10 mouse cellular contexts compared by ENCODE assay signal in the genomic region with DNA sequence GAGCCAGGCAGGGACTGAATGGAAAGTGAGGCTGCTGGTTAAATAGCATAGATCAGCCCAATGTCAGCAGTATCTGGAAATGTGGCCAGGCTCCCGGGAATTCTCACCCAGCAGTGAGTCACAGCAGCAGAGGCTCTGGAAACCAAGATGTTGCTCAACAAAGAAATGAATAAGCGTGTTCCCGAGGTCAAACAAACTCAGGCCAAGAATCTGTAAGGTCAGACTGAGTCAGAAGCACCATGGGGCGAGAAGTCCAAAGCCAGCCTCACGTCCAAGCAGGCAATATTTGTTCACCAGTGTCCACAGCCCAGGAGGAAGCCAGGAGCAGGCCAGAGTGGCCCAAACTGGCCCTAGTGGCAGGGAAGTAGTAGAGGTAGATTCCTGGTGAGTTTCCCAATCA.
DNase-seq lines count a peak whose midpoint lies in the region; ATAC-seq and TF ChIP-seq lines count a peak whose summit lies in the region.
"Had no signal": no experiment of that assay in that cellular context is flagged by ENCODE, and none has a peak within 500 bp of the region (broad histone marks: within the 10 kb centered on the region; RNA-seq: fewer than 3 reads in every experiment).

No protein-coding gene starts in this region.

- 62% methylated on average over 5 of the region's 5 CpGs for WGBS in heart, adult 2 months
- WGBS in hindbrain, embryonic 12.5 days: 62% methylated on average over 5 of the region's 5 CpGs

- no peaks in the 10 kb centered on the region for H3K27me3 ChIP-seq in heart, adult 2 months (ENCODE audit: control insufficient read depth, insufficient read depth, low read length)
- no peaks in the 10 kb centered on the region for H3K27me3 ChIP-seq in C2C12 (ENCODE audit: control insufficient read depth, insufficient read depth, insufficient read length)
- no peaks in the 10 kb centered on the region for H3K27me3 ChIP-seq in hindbrain, embryonic 12.5 days
- H3K27me3 ChIP-seq: midbrain, embryonic 12.5 days had no signal

- TF ChIP-seq CTCF in heart, adult 2 months (IDR thresholded peaks at IDR 0.05): no peak
- TF ChIP-seq CTCF in C2C12 (IDR thresholded peaks at IDR 0.05; ENCODE audit: control insufficient read depth, insufficient read depth, insufficient read length): no peak

- no peaks in the 10 kb centered on the region for H3K36me3 ChIP-seq in heart, adult 2 months (ENCODE audit: control insufficient read depth, insufficient read depth, low read length)
- no peaks in the 10 kb centered on the region for H3K36me3 ChIP-seq in C2C12 (ENCODE audit: control insufficient read depth, insufficient read depth)
- H3K36me3 ChIP-seq in hindbrain, embryonic 12.5 days: no peaks in the 10 kb centered on the region
- H3K36me3 ChIP-seq: midbrain, embryonic 12.5 days had no signal

- peak; percentile 40 to 69 for DNase-seq in heart, adult 2 months
- no peak for DNase-seq in heart, postnatal 4 days
- peak; percentile 37 to 58 for DNase-seq in lung, adult 18-20 months
- no peak for DNase-seq in natural killer cell, adult 2 months (ENCODE audit: low spot score in 2 of 2)
- no peak for DNase-seq in frontal cortex, adult 2 months (ENCODE audit: extremely low spot score in 1 of 2, low spot score in 1 of 2)
- DNase-seq: left cerebral cortex, postnatal 4 days had no signal

- no peak overlapping the region for H3K27ac ChIP-seq in heart, adult 2 months
- H3K27ac ChIP-seq in brown adipose tissue, adult 24 weeks (replicated peaks; ENCODE audit: low read depth, low read length): 0 out of 2 replicates have a peak overlapping the region, but pooled peaks have one; percentile 32
- no peak overlapping the region for H3K27ac ChIP-seq in hindbrain, embryonic 12.5 days
- H3K27ac ChIP-seq: midbrain, embryonic 12.5 days had no signal

- H3K79me2 ChIP-seq in heart, adult 2 months (replicated peaks; ENCODE audit: control insufficient read depth, insufficient read depth, low read length): no peaks in the 10 kb centered on the region
- H3K79me2 ChIP-seq in C2C12 (ENCODE audit: control insufficient read depth, insufficient read depth): no peaks in the 10 kb centered on the region

- TF ChIP-seq EP300 in heart, adult 2 months (IDR thresholded peaks at IDR 0.05; ENCODE audit: insufficient read depth, low read depth, low read length): no peak

- no peaks in the 10 kb centered on the region for H3K9me3 ChIP-seq in hindbrain, embryonic 12.5 days (replicated peaks)
- H3K9me3 ChIP-seq: midbrain, embryonic 12.5 days had no signal

- H3ac ChIP-seq in C2C12 (ENCODE audit: control insufficient read depth, insufficient read length, low read depth): no peak overlapping the region

- no peak overlapping the region for H3K4me2 ChIP-seq in hindbrain, embryonic 12.5 days (replicated peaks)
- H3K4me2 ChIP-seq: midbrain, embryonic 12.5 days had no signal

- no peak overlapping the region for H3K4me3 ChIP-seq in heart, adult 2 months
- no peak overlapping the region for H3K4me3 ChIP-seq in C2C12 (ENCODE audit: insufficient read depth, poor library complexity, severe bottlenecking)
- no peak overlapping the region for H3K4me3 ChIP-seq in brown adipose tissue, adult 24 weeks (ENCODE audit: insufficient read depth, low read depth, low read length)
- no peak overlapping the region for H3K4me3 ChIP-seq in hindbrain, embryonic 12.5 days
- H3K4me3 ChIP-seq: midbrain, embryonic 12.5 days had no signal

- no peak for ATAC-seq in hindbrain, embryonic 12.5 days (ENCODE audit: low FRiP score)

- intact Hi-C loops in heart, adult 2 months (cut with DNase I): no loop called here

- no peaks in the 10 kb centered on the region for H3K4me1 ChIP-seq in heart, adult 2 months (ENCODE audit: control insufficient read depth, insufficient read depth, low read length)
- peaks cover 2% of the 10 kb centered on the region; the same call in 1 of the 2 replicates for H3K4me1 ChIP-seq in brown adipose tissue, adult 24 weeks (ENCODE audit: control insufficient read depth, insufficient read depth, insufficient read length, low read length)
- no peaks in the 10 kb centered on the region for H3K4me1 ChIP-seq in hindbrain, embryonic 12.5 days
- H3K4me1 ChIP-seq: midbrain, embryonic 12.5 days had no signal

- H3K79me3 ChIP-seq in C2C12 (ENCODE audit: low read depth): no peaks in the 10 kb centered on the region

- no peak overlapping the region for H3K9ac ChIP-seq in heart, adult 2 months (ENCODE audit: low read depth, low read length)
- H3K9ac ChIP-seq in hindbrain, embryonic 12.5 days: no peak overlapping the region
- H3K9ac ChIP-seq: midbrain, embryonic 12.5 days had no signal

- no peak for TF ChIP-seq POLR2A in heart, adult 2 months (IDR thresholded peaks at IDR 0.05; ENCODE audit: insufficient read depth, low read depth, low read length)

TF ChIP-seq in C2C12, 6 proteins besides CTCF, POLR2A, EP300 and RAD21:
- TF ChIP-seq MAX (IDR thresholded peaks at IDR 0.05) (peak; percentile 75), MYOG (IDR thresholded peaks at IDR 0.05; ENCODE audit: control insufficient read depth, extremely low read depth, insufficient read length) (no peak), CEBPB (IDR thresholded peaks at IDR 0.05; ENCODE audit: low read depth) (peak; percentile 99), USF1 (IDR thresholded peaks at IDR 0.05; ENCODE audit: low read depth) (no peak), FOSL1 (IDR thresholded peaks at IDR 0.05; ENCODE audit: insufficient read depth, low read length, poor library complexity, severe bottlenecking) (peak; percentile 89), MYOD1 (IDR thresholded peaks at IDR 0.05; ENCODE audit: control insufficient read depth, insufficient read length, low read depth) (no peak)

Comparison
In these comparisons a context has a peak if more than half of its experiments do, and no peak if none do; other contexts are left out.
1. DNase-seq: peak in heart, adult 2 months (2 of 2) and lung, adult 18-20 months (2 of 2); none in heart, postnatal 4 days (single experiment), natural killer cell, adult 2 months (0 of 2) and frontal cortex, adult 2 months (0 of 2).